Mouse (Mus musculus) liver, adult 2 months (tissue): ENCODE measurements at regions not wholly inside any gene's neighbourhood (a gene's known extent, or its start where the extent isn't known, plus 50 kb on each side); places are given as distances from the start of the nearest gene placed in this dataset.

Experiments
- CTCF ChIP-seq: fragments of 200-500 bp; IDR thresholded peaks from 2 replicates; pipeline ENCODE4 v1.5.1; 2011; ENCODE audit warnings: low read depth, low read length, control low read depth
- POLR2A ChIP-seq: fragments of 200-500 bp; IDR thresholded peaks from 2 replicates; pipeline ENCODE4 v1.6.1; 2011; ENCODE audit warnings: low read length, control low read depth; ENCODE audit not compliant: insufficient read depth; ENCODE audit errors: extremely low read depth

DNA sequence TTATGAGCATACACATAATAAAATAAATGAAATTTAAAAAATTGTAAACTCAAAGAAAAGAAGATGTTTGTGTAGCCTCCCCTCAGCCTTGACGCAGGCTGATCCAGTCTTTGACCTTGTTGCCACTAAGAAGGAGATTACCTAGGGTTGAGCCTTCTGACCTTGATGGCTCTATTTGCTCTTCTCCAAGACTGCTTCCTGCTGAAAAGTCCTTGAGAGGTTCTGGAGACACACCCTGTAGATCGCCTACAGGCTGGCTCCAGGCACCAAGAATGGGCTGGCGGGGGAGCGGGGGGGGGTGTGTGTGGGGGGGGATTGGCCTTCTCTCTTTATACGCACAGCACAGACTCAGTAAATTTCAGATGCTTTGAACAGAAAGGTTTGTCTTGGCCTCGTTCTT is 358.4 kb downstream of the Bckdhb start:
- no peak for TF ChIP-seq CTCF
- no peak for TF ChIP-seq POLR2A
